Mouse (Mus musculus): ENCODE measurements around the gene Coq8b.

The Coq8b gene

DNA sequence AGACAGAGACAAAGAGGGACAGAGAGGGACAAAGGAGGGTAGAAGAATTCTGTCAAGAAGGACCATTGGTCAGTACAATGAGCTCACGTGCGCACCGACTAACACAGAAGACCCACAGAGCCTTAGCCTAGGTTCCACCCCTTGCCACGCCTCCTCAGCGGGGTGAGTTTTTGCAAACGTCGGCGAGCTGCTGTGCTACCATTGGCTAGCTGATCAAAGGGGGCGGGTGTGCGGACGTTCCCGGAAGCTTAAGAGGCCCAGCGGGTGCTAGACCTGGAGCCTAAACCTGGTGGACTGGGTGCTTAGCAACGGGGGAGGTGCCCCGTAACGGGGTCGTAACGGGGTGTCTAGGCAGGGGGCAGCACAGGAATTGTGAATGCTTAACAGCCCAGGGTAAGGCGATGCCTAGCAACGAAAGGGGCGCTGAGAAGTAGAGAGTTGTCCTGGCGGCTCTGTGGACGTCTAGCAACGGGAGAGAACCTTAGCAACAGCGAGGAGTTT lies at the start of gene Coq8b:
Gene Coq8b (plus strand): TSS at position 243 of the 501 bp plus-strand sequence.
- peak; percentile 78 for DNase-seq (ENCODE audit: low spot score)

GRCm38 (mm10) chr7:27184964-27185363 lies 47.9 kb upstream of the Coq8b start:
- no peak for DNase-seq (ENCODE audit: low spot score)

GRCm38 (mm10) chr7:27185986-27186385 lies 46.8 kb upstream of the Coq8b start:
- no peak for DNase-seq (ENCODE audit: low spot score)

GRCm38 (mm10) chr7:27189271-27189931 lies 43.4 kb upstream of the Coq8b start:
- no peak for DNase-seq (ENCODE audit: low spot score)

GRCm38 (mm10) chr7:27192434-27192833 lies 40.4 kb upstream of the Coq8b start:
- no peak for DNase-seq (ENCODE audit: low spot score)

GRCm38 (mm10) chr7:27193731-27194130 lies 39.1 kb upstream of the Coq8b start:
- DNase-seq (ENCODE audit: low spot score): no peak

DNA sequence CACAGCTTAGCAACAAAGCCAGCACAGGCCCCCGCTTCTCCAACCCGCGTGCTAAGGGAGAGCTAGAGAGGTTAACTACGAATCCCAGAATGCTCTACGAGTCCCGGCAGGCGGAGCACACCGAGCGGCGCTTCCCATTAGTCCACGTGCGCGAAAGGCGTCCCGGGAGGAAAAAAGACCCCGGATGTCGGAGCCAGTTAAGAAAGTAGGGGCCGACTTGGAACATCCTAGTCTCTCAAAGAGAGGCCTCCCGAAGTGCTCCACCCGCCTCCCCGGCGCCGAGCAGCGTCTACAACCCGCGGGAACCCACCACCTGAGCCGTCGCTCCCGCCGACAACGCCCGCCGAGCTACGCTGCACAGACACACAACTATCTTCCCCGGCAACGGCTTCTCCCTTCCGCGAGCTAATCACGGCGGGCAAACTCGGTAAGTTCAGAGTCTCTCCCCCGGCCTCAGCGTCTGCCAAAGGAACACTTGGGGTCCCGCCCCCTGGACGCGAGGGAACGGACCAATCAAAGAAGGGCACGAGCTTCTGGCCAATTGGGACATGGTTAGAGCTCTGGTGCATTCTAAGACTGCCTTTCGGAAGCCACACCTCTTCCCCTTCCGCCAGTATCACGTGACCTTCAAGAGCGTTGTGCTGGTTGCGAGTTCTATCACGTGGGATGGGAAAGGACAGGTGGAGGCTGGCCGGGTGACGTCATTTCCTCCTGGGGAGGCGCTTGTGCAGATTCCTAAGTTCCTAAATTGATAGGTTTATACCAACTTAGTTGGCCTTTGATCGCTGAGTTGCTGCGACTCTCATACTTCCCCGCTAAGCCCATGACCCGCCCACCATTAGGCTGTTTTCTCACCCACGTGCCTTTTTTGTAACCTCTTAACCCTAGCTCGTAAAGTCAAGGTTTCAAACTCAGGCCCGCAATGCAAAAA lies 36.9 kb upstream of the Coq8b start, which contains the start of the genes BC024978 and Snrpa:
Gene BC024978 (plus strand): TSS at position 101 of the 931 bp plus-strand sequence.
Gene Snrpa (minus strand): TSS at position 591 of the 931 bp plus-strand sequence.
- peak; percentile 84 for DNase-seq (ENCODE audit: low spot score)

DNA sequence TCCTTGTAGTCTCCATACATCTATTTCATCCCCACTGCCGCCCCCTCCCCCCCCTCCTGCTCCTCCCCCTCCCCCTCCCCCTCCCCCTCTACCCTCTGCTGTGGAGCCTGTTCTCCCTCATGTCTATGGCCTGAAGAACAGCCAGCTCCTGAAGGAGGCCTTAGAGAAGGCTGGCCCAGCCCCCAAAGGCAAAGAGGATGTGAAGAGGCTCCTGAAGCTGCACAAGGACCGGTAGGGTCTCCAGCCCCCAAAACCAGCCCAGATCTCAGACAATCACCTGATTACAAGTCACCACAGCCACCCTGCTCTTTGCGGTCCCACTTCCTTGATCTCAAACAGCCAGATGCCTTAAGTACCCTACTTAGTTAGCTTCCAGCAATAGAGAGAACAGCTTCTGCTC lies 35.7 kb upstream of the Coq8b start:
- no peak for DNase-seq (ENCODE audit: low spot score)

- DNase-seq (ENCODE audit: low spot score): no peak
Measured at GRCm38 (mm10) chr7:27197634-27198033, 35.2 kb upstream of the Coq8b start.

- DNase-seq (ENCODE audit: low spot score): no peak
Measured at GRCm38 (mm10) chr7:27198355-27198754, 34.5 kb upstream of the Coq8b start.

- DNase-seq (ENCODE audit: low spot score): no peak
Measured at GRCm38 (mm10) chr7:27198779-27199178, 34.0 kb upstream of the Coq8b start.

- DNase-seq (ENCODE audit: low spot score): no peak
Measured at GRCm38 (mm10) chr7:27203730-27204449, 28.9 kb upstream of the Coq8b start.

- no peak for DNase-seq (ENCODE audit: low spot score)
Measured at GRCm38 (mm10) chr7:27212626-27213025, 20.2 kb upstream of the Coq8b start.

DNA sequence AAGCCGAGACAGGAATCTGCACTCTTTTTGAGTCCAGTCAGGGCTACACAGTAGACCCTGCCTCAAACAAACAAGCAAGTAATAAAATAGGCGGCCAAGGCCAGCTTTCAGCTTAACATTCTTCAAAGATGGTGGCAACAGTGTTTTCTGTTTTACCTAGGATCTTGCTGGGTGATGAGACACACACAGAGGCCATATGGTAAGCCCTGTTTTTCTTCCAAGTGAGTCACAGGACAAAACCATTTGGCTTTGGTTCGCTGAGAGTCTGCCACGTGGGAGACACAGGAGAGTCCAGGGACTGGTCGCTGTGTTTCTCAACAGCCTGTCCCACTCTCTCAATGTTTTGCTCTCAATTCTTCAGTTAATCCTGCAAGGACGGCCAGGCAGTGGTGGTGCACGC lies 14.2 kb upstream of the Coq8b start:
- DNase-seq (ENCODE audit: low spot score): no peak

GRCm38 (mm10) chr7:27219937-27220336 lies 12.9 kb upstream of the Coq8b start:
- DNase-seq (ENCODE audit: low spot score): no peak

DNA sequence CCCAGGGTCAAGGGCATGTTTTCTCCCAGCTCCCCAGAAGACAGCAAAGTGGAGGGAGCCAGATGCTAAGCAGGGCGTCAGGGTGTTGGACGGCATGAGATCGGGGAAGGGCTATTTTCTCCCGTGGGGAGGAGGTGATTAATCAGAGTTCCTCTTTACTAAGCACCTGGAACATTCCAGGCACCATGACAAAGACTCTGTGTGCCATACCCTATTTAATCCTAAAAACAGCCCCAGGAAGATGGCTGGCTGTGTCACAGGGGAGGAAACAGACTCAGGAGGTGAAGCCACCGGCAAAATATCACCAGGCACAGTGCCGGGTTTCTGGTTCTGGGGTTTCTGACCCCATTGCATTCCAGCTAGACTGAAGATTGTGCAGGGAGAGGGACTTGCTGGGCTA lies 10.9 kb upstream of the Coq8b start:
- no peak for DNase-seq (ENCODE audit: low spot score)

- no peak for DNase-seq (ENCODE audit: low spot score)
Measured at GRCm38 (mm10) chr7:27222538-27222937, 10.3 kb upstream of the Coq8b start.

DNA sequence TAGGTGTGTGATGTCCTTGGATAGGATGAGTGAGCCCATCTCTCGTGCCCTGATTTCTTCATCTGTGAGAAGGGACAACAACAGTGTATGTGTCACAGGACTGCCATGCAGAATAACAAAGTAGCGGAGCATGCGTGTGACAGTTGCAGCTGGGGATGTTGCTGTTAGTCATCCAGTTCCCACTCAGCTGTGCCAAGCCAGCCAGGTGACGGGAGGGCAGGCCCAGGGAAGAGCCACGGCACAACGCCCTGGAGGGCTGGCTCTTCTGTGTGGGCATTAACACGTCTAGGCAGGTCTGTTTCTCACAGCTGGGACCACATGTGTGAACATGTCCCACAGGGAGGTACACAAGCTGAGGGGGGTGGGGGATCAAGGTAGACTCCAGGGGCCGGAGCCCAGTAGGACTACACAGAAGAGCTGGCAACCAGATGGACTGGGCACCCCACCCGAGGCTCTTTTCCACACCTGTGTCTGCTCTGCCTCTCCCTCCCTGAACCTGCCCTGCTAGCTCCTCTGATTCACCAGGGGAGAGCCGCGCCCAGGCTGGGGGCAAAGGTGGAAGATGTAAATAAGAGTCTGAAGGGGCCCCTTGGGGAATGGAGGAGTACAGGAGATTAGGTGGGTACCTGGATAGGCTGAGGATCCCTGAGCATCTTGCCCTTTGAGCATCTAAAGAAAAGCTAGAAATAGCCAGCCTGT lies 7.8 kb upstream of the Coq8b start:
- DNase-seq (ENCODE audit: low spot score): no peak

- no peak for DNase-seq (ENCODE audit: low spot score)
Measured at GRCm38 (mm10) chr7:27227276-27227675, 5.5 kb upstream of the Coq8b start.

GRCm38 (mm10) chr7:27227676-27228075 lies 5.1 kb upstream of the Coq8b start:
- DNase-seq (ENCODE audit: low spot score): no peak

GRCm38 (mm10) chr7:27228281-27228821 lies 4.5 kb upstream of the Coq8b start, which contains the start of gene Itpkc:
Itpkc (minus strand) TSS chr7:27228661.
- peak; percentile 75 for DNase-seq (ENCODE audit: low spot score)
